Mouse (Mus musculus) spleen, embryonic (tissue): Measurements from ENCODE around the gene Srsf4.

Experiments
- CTCF ChIA-PET: fragments of 350-600 bp; sonication (Branson Sonifier 250); formaldehyde crosslinking; loops from one replicate; lab custom pipeline; 2022; lab: Charles Lee

The Srsf4 gene

DNA sequence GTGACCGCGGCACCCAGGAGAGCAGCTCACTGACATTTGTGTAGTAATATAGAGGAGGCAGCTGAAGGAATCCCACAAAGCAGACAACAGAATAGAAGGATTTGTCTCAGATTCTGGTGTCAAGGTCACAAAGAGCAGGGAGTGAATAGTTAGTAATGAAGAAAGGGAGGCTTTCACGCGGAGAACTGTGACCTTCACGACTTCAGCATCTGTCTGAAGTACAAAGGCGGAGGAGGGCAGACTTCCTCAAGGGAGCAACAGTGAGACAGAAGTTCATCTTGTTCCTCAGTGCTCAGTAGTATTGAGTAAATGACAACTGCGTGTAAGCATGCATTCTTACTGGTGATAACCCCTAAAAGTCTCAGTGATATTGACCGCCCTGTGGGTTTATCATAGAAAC lies 77.2 kb downstream of the Srsf4 start:
- CTCF ChIA-PET: no interaction called here
